Mouse (Mus musculus) common myeloid progenitor, adult 5-6 weeks (primary cell): Measurements from ENCODE around the gene Tyrp1. TPM values are rescaled to one million over a fixed set of nuclear protein-coding genes. Genes with fewer than 3 reads are reported as not detected.

Experiments
- ATAC-seq: replicated peaks from 2 replicates; pipeline ENCODE4 v1.8.0; 2016; ENCODE audit warnings: low read depth, mild to moderate bottlenecking, moderate TSS enrichment, inconsistent platforms; ENCODE audit not compliant: poor library complexity, severe bottlenecking
- total RNA-seq: library from RNA; stranded (forward); fragments of 200-1000, 187-1606 nt; gene quantifications from 2 replicates; pipeline ENCODE4 v1.2.3, GENCODE M21; 2017

The Tyrp1 gene
- total RNA-seq, result not detected in 2 replicates

GRCm38 (mm10) chr4:80834050-80834449 is at the start of gene Tyrp1:
Gene Tyrp1, plus strand, starts transcription at chr4:80834123.
- no peak for ATAC-seq

GRCm38 (mm10) chr4:80788339-80788738 is 45.6 kb upstream of the Tyrp1 start:
- ATAC-seq, result no peak

- no peak for ATAC-seq
Measured at GRCm38 (mm10) chr4:80819511-80819910, 14.4 kb upstream of the Tyrp1 start.

- ATAC-seq, result no peak
Measured at GRCm38 (mm10) chr4:80821945-80822344, 12.0 kb upstream of the Tyrp1 start.

GRCm38 (mm10) chr4:80828232-80828631 is 5.7 kb upstream of the Tyrp1 start:
- ATAC-seq, result no peak

- ATAC-seq, result no peak
Measured at GRCm38 (mm10) chr4:80839317-80839716, 5.4 kb downstream of the Tyrp1 start.

GRCm38 (mm10) chr4:80841980-80842379 is 8.1 kb downstream of the Tyrp1 start:
- ATAC-seq, result no peak

GRCm38 (mm10) chr4:80843752-80844151 is 9.8 kb downstream of the Tyrp1 start:
- no peak for ATAC-seq

- no peak for ATAC-seq
Measured at GRCm38 (mm10) chr4:80846052-80846451, 12.1 kb downstream of the Tyrp1 start.

- no peak for ATAC-seq
Measured at GRCm38 (mm10) chr4:80852590-80853425, 18.9 kb downstream of the Tyrp1 start.

GRCm38 (mm10) chr4:80855495-80855894 is 21.6 kb downstream of the Tyrp1 start:
- ATAC-seq, result no peak

- no peak for ATAC-seq
Measured at GRCm38 (mm10) chr4:80862962-80863361, 29.0 kb downstream of the Tyrp1 start.

- no peak for ATAC-seq
Measured at GRCm38 (mm10) chr4:80863906-80864305, 30.0 kb downstream of the Tyrp1 start.

- ATAC-seq, result no peak
Measured at GRCm38 (mm10) chr4:80864511-80864922, 30.6 kb downstream of the Tyrp1 start.

- no peak for ATAC-seq
Measured at GRCm38 (mm10) chr4:80866065-80866464, 32.1 kb downstream of the Tyrp1 start.

- no peak for ATAC-seq
Measured at GRCm38 (mm10) chr4:80869598-80869997, 35.7 kb downstream of the Tyrp1 start.

- peak; percentile 39; the same call in 1 of the 2 replicates for ATAC-seq
Measured at GRCm38 (mm10) chr4:80872847-80873644, 39.1 kb downstream of the Tyrp1 start.

GRCm38 (mm10) chr4:80874121-80874859 is 40.4 kb downstream of the Tyrp1 start:
- ATAC-seq, result no peak

- ATAC-seq, result no peak
Measured at GRCm38 (mm10) chr4:80875055-80875454, 41.1 kb downstream of the Tyrp1 start.

- ATAC-seq, result no peak
Measured at GRCm38 (mm10) chr4:80881996-80882599, 48.2 kb downstream of the Tyrp1 start.
